Mouse (Mus musculus) thymus, postnatal 36 days (tissue): ENCODE measurements around the gene Ephb4.
A peak's percentile ranks its signal among the peaks of the same experiment; 100 is the strongest.

Source experiments
- DNase-seq, 2 experiments: peaks; one replicate each; pipeline ENCODE4 v3.0.0; 2022; ENCODE audit warnings: mixed read lengths in 2 of 2

Gene Ephb4

GRCm38 (mm10) chr5:137337190-137337589 is 12.7 kb upstream of the Ephb4 start:
- no peak for DNase-seq

DNA sequence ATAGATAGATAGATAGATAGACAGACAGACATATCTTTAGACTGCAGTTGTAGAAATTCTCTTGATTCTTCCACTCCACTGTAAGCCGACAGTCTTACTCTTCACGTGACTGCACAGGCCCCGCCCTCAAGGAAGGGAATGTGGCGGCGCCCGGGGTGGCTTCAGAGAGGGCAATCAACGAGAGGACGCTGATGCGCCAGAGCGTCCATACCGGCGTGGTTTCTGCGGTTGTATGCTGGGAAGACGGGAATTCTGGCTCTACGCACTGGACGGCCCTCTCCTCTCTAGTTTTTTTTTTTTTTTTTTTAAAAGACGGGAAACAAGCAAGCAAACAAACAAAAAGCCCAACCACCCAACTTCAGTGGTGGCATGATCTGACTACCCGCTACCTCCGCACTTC is 11.7 kb upstream of the Ephb4 start:
- peak; percentile 79 to 83 for DNase-seq

DNA sequence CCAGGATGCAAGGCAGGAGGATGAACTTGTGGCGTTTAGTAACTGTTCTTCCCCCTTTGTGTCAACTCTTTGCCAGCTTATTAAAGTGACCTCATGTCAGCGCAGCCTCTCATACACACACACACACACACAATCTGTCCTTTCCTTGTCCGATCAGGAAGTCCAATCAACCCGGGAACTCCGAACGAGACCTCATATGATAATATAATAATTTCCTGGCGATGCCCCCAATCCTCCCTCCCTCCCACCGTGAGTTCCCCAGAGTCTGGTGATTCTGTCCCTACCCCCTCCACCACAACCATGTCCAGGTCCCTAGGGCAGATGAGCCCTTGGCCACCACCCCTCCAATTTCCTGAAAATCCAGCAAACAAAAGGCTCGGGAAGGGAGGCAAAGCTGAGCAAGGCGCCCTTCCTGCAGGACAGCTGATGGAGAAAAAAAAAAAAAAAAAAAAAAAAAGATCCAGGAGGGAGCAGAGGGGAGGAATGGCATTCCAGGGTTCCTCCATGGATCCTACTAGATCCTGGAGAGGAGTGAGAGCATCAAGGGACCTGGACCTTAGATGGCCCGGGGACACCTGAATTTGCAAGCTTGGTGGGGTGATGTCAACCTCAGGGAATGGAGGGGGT is 11.1 kb upstream of the Ephb4 start:
- DNase-seq, result no peak

GRCm38 (mm10) chr5:137339290-137339979 is 10.5 kb upstream of the Ephb4 start:
- DNase-seq, result no peak

DNA sequence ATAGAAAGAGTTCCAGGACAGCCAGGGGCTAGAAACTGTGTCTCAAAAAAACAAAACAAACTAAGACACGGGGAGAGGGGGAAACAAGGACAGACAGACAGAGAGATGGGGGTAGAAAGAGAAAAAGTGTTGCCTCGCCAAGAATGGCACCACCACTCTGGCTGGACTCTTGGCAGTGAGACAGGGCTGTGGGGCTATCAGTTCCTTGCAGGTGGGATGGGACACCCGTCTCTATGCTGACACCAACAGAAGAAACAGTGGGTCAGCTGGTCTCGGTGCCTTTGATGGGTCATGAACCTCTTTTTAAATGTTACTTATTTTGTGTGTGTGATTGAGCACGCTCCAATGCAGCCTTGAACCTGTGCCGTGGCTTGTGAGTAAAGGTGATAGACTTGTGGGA is 9.7 kb upstream of the Ephb4 start:
- DNase-seq, result no peak

DNA sequence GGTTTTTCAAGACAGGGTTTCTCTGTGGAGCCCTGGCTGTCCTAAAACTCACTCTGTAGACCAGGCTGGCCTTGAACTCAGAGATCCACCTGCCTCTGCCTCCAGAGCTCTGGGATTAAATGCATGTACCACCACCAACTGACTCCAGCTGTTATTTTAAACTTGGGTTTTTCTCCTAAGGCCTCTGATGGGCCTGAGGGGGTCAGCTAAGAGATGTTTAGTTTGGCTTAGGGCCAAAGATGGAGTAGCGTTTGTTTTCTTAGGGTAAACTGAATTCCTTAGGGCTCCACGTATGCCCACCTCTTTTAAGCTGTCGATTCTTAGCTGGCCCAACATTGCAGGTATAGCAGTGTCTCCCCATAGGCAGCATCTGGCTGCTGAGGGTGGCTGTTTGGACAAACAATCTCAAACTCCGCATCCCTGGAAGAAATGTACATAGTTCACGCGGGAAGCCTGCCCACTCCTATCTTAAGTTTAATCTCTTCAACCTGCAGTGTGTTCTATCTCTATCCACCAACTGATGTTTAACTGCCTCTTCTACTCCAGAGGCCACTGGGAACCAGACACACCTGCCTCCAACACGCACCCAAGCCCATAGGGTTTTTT is 7.4 kb upstream of the Ephb4 start:
- DNase-seq, result no peak

DNA sequence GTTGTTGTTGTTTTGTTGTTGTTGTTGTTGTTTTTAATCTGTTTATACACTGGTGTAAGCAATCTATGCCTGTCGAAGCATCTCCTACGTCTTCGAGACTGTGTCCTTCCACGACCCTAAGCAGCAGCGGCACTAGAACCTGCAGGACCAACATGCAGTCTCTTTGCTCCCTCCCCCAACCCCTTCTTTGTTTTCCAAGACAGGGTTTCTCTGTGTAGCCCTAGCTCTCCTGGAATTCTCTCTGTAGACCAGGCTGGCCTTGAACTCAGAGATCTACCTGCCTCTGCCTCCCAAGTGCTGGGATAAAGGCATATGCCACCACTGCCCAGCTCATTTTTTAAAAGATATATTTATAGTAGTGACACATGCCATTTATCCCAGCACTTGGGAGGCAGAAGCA is 6.5 kb upstream of the Ephb4 start:
- no peak for DNase-seq

- no peak for DNase-seq
These were observed 6.0 kb upstream of the Ephb4 start for GRCm38 (mm10) chr5:137343869-137344268.

DNA sequence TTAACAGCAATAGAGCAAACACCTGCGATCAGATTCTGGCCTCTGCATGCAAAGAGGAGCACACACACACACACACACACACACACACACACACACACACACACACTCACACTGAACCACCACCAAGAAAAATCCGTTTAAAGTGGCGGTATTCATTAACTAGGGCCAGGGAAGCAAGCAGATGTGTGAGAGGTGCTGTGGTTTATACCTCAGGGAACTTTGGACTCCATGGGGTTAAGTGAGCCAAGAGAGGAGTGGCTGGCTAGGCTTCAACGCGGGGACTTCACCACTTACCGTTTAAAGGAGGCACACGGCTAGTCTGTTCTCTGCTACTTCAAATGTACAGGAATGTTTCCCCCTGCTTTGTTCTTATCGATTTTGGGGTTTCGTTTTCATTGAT is 4.1 kb upstream of the Ephb4 start:
- no peak for DNase-seq

DNA sequence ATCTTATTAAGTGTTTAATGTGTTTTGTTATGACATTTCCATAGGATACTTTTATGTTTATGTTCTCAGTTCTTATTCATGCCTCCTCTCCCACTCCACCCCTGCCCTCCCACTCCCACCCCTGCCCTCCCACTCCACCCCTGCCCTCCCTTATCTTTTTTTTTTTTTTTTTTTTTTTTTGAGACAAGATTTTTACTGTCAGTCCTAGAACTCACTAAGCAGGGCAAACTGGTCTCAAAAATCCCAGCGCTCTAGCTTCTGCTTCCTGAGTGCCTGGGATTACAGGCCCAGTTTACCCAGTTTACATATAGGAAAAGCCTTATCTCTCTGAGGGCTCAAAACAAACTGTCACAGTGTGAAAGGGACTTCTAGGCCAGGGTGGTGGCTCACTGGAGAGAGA is 3.5 kb upstream of the Ephb4 start:
- DNase-seq, result no peak

DNA sequence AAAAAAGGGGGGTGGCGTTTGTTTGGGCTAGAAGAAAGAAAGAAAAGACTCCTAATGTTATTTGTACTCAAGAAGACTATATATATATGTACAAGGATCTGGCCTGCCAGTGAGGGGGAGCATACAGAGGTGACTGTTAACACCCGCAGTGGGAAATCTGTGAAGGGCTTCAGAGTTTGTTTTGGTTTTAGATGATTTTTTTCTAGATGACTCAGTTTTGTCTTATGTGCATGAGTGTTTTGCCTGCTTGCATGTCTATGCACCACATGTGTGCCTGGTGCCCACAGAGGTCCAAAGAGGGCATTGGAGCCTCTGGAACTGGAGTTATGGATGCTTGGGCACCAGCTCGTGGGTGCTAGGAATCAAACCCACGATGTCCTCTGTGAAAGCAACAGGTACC is 2.9 kb upstream of the Ephb4 start:
- DNase-seq, result no peak

GRCm38 (mm10) chr5:137347856-137348255 is 2.1 kb upstream of the Ephb4 start:
- DNase-seq, result no peak

- no peak for DNase-seq
These were observed 1.2 kb upstream of the Ephb4 start for GRCm38 (mm10) chr5:137348482-137349383.

GRCm38 (mm10) chr5:137350205-137351057 is 522 bp downstream of the Ephb4 start:
- no peak for DNase-seq

DNA sequence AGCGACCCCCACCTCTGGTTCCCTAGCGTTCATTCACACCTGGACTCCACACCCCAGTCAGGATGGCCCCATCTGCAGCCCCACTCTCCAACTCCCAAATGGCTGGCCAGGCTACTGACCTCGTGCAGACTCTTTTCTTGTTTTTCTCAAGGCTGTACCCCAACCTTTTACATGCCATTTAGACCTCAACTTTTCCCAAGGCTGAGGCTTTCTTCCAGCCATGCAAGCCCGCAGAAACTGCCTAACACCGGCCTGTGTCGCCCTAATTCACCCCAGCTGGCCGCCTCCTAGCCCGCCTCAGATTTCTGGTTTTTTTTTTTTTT is 1.1 kb downstream of the Ephb4 start:
- no peak for DNase-seq

DNA sequence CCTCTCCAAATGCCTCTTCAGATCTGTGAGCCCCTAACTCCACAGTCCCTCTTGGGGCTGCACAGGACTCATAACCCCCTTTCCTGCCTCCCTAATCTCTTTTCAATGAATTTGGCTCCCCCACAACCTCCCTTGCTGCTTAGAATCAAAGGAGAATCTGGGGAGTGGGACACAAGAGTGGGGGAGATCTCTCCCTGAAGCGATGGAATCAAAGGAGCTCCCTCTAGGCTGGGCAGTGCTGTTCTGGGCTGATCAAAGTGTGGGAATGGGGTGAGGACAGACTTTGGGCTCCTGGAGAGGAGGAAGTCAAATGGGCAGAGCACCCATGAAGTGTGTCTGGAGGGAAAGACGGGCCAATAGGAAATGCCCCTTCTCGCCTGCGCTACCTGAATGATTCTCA is 1.5 kb downstream of the Ephb4 start:
- DNase-seq, result no peak

GRCm38 (mm10) chr5:137352011-137352975 is 2.4 kb downstream of the Ephb4 start:
- no peak for DNase-seq

DNA sequence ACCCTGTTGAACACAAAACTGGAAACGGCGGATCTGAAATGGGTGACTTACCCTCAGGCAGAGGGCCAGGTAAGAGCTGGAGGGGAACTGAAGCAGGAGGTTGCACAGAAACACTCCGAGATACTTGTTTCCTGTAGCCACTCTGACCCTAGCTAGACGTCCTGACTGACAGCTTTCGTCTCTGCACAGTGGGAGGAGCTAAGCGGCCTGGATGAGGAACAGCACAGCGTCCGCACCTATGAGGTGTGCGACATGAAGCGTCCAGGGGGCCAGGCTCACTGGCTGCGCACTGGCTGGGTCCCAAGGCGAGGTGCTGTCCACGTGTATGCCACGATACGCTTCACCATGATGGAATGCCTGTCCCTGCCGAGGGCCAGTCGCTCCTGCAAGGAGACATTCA is 4.2 kb downstream of the Ephb4 start:
- DNase-seq, result no peak

DNA sequence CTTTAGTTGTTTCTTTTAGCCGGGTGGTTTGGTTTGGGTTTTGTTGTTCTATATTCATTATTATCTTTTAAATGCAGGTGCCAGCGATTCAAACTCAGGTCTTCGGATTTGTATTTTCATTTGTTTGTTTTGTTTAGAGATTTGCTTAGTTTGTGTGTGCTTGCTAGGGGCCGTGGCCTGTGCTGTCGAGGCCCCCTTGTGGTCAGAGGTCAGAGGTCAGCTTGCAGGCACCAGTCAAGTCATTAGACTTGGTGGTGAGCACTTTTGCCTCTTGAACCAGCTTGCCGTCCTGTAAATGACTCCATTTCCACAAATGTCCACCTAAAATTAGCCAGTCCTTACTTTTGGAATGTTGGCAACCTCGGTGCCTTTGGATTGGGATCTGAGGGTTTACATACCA is 8.5 kb downstream of the Ephb4 start:
- DNase-seq, result no peak

DNA sequence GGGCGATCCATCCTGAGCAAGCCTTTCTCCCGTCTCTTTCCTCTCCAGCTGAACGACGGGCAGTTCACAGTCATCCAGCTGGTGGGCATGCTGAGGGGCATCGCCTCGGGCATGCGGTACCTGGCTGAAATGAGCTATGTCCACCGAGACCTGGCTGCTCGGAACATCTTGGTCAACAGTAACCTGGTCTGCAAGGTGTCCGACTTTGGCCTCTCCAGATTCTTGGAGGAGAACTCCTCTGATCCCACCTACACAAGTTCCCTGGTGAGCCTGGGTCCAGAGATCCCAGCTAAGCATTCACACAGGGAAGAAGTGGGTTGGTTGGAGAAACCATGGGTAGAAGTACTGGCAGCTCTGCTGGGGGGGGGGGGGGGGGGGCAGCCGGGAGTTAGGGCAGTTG is 19.8 kb downstream of the Ephb4 start:
- no peak for DNase-seq

GRCm38 (mm10) chr5:137373371-137373950 is 23.6 kb downstream of the Ephb4 start:
- no peak for DNase-seq
